Mouse (Mus musculus): ENCODE data around the gene Atp5j2. TPM values are rescaled to one million over a fixed set of nuclear protein-coding genes. Genes with fewer than 3 reads are reported as not detected.

Atp5j2 gene
- polyA plus RNA-seq (2012; ENCODE audit: low replicate concordance) = 10.0 and 60.4 TPM in 2 replicates

DNA sequence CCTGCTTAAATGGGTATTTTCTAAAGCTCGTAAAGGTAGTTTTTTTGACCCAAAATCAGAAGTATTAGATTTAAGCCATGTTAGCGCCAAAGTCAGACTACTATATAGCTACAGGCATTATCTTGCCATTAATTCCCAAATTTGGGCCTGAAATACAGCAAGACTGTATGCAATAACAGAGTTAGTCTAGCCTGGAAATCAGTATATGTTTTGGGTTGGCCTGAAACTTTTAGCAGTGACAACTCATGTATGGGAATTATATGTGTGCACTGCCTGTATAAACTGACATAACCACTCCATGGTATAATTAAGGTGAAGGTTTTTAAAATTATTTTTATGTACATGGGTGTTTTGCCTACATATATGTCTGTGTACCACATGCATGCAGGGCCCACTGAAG is at the start of gene Atp5j2:
Atp5j2 (minus strand) TSS at position 101 of the 400 bp plus-strand sequence.

DNA sequence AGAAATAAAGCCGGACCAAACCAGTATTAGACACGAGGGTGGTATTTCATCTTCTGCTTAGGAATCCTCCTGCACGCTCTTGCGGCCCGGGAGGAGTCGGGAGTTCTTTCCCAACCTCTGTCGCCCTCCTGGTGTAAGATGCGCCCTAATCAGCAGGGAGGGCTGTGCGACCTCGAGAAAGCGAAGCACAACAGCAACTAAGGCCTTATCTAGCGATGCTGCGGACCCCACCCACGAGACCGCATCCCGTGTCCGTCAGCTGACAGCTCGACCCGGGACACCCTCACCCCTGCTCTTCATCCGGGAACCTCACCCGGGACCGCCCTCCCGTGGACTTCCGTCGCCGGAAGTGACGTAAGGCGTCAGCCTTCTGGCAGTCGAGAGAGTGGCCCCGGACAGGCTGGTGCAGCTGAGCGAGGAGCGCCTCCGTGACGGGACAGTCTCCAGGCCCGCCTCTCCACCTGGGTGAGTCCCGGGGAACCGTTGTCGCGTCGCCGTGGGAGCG is 39.6 kb upstream of the Atp5j2 start, which contains the start of gene Zfp655:
Zfp655 (plus strand) TSS at position 349 of the 505 bp plus-strand sequence.

DNA sequence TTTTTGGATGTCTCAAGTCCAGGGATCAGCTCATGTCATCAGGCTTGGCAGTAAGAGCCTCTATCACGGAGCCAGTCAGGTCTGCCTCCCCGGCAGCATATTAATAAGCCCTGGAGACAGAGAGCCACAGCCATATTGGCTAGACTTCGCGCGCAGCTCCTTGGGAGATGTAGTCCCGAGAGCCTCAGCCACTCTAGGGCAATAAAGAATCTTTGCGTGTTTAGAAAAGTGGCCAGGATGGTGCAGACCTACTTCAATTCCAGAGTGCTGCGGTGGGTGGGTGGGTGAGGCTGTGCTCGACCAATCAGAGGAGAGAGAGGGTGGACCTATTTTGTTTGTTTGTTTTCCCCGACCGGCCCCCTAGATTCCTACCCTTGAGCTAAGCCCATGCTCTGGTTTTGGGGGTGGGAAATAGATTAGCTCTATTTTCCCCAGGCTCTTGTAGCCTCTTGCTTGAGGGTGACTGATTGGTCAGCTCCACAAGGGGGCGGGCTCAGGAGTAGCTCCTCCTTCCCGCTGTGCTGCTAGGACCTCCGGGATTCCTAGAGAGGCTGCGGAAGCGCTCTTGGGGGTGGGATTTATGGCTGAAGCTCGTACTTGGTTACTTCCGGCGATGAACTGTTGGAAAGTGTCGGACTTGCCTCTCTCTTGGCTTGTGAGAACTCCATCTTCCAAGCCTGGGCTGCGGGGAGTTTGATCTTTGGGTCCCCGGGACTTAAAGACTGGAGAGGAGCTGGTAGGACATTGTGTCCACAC is 12.3 kb upstream of the Atp5j2 start, which contains the start of gene Zkscan5:
Zkscan5 (plus strand) TSS at position 627 of the 756 bp plus-strand sequence.

DNA sequence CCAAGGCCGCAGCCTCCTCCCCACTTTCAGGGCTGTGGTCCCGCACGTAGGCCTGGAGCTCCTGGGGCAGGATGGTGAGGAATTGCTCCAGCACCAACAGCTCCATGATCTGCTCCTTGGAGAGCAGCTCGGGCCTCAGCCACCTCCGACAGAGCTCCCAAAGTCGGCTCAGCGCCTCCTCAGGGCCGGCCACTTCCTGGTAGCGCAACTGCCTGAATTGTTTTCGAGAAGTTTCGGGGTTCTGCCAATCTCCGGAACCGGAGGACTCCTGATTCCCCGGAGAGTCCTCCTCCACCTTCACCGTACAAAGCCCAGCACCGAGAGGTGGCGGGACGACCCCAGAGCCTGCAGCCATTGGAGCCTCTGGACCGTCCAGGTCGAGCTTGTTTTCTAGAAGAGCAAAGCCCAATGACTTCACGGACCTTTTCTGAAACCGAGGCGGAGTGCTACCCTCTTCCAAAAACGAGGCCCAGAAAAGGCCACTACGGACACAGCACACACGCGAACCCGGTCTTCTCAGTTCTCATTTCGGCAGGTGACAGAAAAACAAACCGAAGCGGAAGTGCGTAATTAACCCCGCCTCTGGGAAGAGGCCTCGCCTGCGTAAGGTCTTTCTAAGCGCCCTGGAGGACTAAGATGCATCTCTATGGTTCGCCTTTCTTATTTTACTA is 9.6 kb upstream of the Atp5j2 start, which contains the start of gene Zkscan14:
Zkscan14 (minus strand) TSS at position 548 of the 671 bp plus-strand sequence.

DNA sequence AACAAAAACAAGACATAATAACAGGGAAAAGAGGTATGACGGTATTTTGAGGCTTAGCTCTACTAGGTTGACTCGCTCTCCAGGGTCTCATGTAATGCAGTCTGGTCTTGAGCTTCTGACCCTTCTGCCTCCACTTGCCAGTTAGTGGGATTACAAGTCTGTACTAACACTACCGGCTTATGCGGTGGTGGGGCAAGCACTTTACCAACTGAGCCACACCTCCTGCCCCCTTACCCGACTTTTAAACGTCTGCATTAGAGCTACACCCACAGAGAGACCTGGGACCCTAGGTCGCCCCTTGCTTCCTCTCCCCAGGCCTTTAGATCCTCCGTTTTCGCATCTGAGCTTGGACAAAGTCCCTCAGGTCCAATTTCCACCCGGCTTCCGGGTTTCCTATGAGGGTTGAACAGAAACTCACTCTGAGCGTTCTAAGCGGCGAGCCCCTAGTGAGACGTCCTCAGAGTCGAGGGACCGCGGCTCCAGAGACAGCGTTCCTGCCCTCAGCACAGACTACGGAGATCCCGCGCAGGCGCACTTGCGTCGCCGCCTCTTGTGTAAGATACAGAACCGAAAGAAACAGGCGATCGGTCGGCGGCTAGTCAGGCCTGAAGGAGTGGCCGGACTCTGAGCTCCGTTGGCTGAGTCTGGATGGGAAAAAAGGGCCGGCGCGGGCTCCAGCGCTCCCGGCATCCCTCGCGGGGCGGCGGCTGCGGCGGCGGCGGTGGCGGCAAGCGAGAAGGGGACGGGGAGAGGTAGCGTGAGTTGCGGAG is 25.1 kb downstream of the Atp5j2 start, which contains the start of the genes Ptcd1 and Cpsf4:
Ptcd1 (minus strand) TSS at position 573 of the 770 bp plus-strand sequence.
Cpsf4 (plus strand) TSS at position 678 of the 770 bp plus-strand sequence.

DNA sequence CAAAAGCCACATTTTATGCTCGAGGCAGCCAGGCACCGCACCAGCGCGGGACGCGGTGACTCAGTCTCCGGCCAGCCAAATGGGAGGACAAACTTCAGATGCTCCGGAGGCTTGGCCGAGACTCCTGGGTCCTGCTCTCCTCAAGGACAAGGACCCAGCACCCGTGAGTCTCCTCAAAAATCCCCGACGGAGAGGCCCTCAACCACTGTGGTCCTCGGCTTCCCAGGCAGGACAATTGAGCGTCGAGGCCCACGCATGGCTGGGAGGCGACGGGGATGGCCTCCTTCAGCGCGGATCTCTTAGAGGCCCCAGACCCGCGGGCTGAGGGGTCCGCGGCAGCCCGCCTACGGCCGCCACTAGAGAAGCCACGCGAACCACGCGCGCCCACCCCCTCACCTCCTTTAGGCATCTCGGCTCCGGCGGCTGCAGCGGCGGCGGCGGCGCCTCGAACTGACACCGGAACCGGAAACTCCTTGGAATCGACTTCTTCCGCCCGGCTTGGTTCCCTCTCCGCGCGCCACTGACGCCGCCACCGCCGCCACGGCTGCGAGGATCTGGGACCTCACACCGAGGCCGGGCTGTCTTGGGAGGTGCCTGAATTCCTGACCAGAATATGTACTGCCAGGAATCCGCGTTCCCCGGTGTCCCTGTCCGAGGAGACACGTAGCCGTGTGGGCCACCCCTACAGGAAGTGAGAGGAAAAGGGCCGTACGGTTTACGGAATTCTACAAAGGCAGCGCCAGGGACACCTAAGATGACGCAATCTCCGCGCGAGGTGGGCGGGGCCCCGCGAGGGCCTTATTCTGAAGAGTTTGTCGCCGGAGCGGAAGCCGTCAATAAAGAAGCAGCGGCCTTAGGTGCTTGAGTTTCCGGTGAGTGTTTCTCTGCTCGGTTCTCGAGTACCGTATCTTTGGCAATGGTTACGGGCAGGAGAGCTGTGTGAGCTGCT is 52.0 kb downstream of the Atp5j2 start, which contains the start of the genes Pdap1 and Bud31:
Pdap1 (minus strand) TSS at position 668 of the 949 bp plus-strand sequence.
Bud31 (plus strand) TSS at position 792 of the 949 bp plus-strand sequence.

Other genes with a start within 250 kb of the Atp5j2 start
- gene Smurf1, start 226.2 kb downstream of the Atp5j2 start, polyA plus RNA-seq (2012; ENCODE audit: low replicate concordance) = 19.1 and 21.6 TPM in 2 replicates
- gene Gm4871, start 159.3 kb downstream of the Atp5j2 start, polyA plus RNA-seq (2012; ENCODE audit: low replicate concordance) = not detected in 2 replicates
- gene 1700018F24Rik, start 149.1 kb downstream of the Atp5j2 start, polyA plus RNA-seq (2012; ENCODE audit: low replicate concordance) = not detected in 2 replicates
- 8.5 and 35.6 TPM in 2 replicates for gene Arpc1a, start 108.2 kb downstream of the Atp5j2 start, polyA plus RNA-seq (2012; ENCODE audit: low replicate concordance)
- gene Kpna7, start 108.0 kb downstream of the Atp5j2 start, polyA plus RNA-seq (2012; ENCODE audit: low replicate concordance) = not detected in 2 replicates
- gene Arpc1b, start 77.8 kb downstream of the Atp5j2 start, polyA plus RNA-seq (2012; ENCODE audit: low replicate concordance) = 1,579 and 2,966 TPM in 2 replicates
- 31.3 and 71.5 TPM in 2 replicates for gene Pdap1, start 51.8 kb downstream of the Atp5j2 start, polyA plus RNA-seq (2012; ENCODE audit: low replicate concordance)
- gene Bud31, start 51.7 kb downstream of the Atp5j2 start, polyA plus RNA-seq (2012; ENCODE audit: low replicate concordance) = 3.6 and 13.6 TPM in 2 replicates
- gene Ptcd1, start 25.0 kb downstream of the Atp5j2 start, polyA plus RNA-seq (2012; ENCODE audit: low replicate concordance) = 17.5 and 25.2 TPM in 2 replicates
- gene Cpsf4, start 24.8 kb downstream of the Atp5j2 start, polyA plus RNA-seq (2012; ENCODE audit: low replicate concordance) = 68.9 and 92.8 TPM in 2 replicates
- gene Zkscan14, start 9.8 kb upstream of the Atp5j2 start, polyA plus RNA-seq (2012; ENCODE audit: low replicate concordance) = 5.2 and 5.4 TPM in 2 replicates
- gene Zkscan5, start 12.5 kb upstream of the Atp5j2 start, polyA plus RNA-seq (2012; ENCODE audit: low replicate concordance) = 1.2 and 2.8 TPM in 2 replicates
- gene Zfp655, start 39.7 kb upstream of the Atp5j2 start, polyA plus RNA-seq (2012; ENCODE audit: low replicate concordance) = 20.9 and 38.4 TPM in 2 replicates
- 38.1 and 64.9 TPM in 2 replicates for gene Zscan25, start 88.4 kb upstream of the Atp5j2 start, polyA plus RNA-seq (2012; ENCODE audit: low replicate concordance)
- not detected in 2 replicates for gene Cyp3a57, start 153.2 kb upstream of the Atp5j2 start, polyA plus RNA-seq (2012; ENCODE audit: low replicate concordance)